Mouse (Mus musculus) forebrain, embryonic 16.5 days (tissue): Measurements from ENCODE around the gene Ncapd2. TPM values are rescaled to one million over a fixed set of nuclear protein-coding genes. Genes with fewer than 3 reads are reported as not detected.

Source experiments
- ATAC-seq: fragments of 200-750 bp; cut with Nextera tagmentation; 2 replicates; pipeline ENCODE4 v1.8.0; 2017; ENCODE audit warnings: mild to moderate bottlenecking, moderate library complexity
- H3K27ac ChIP-seq: fragments of 300-500 bp; sonication (generic); 2 replicates; pipeline ENCODE4 v1.5.1; 2014; ENCODE audit warnings: low read length, control low read depth
- H3K27me3 ChIP-seq: fragments of 300-500 bp; sonication (generic); replicated peaks from 2 replicates; pipeline ENCODE4 v1.6.1; 2014; ENCODE audit warnings: low read length; ENCODE audit not compliant: control insufficient read depth, insufficient read depth
- H3K36me3 ChIP-seq: fragments of 300-500 bp; sonication (generic); 2 replicates; pipeline ENCODE4 v1.6.1; 2014; ENCODE audit not compliant: control insufficient read depth, insufficient read depth
- H3K4me1 ChIP-seq: fragments of 300-500 bp; sonication (generic); replicated peaks from 2 replicates; pipeline ENCODE4 v1.6.1; 2014; ENCODE audit warnings: low read length; ENCODE audit not compliant: control insufficient read depth, insufficient read depth
- H3K4me2 ChIP-seq: fragments of 300-500 bp; sonication (generic); 2 replicates; pipeline ENCODE4 v1.6.1; 2014; ENCODE audit warnings: mild to moderate bottlenecking, low read length, control low read depth
- H3K4me3 ChIP-seq: fragments of 300-500 bp; sonication (generic); replicated peaks from 2 replicates; pipeline ENCODE4 v1.5.1; 2014; ENCODE audit warnings: mild to moderate bottlenecking, low read length, control low read depth
- H3K9ac ChIP-seq: fragments of 300-500 bp; sonication (generic); replicated peaks from 2 replicates; pipeline ENCODE4 v1.6.1; 2014; ENCODE audit warnings: low read depth, low read length, control low read depth
- H3K9me3 ChIP-seq: fragments of 300-500 bp; sonication (generic); 2 replicates; pipeline ENCODE4 v1.6.1; 2016; ENCODE audit warnings: low read length; ENCODE audit not compliant: control insufficient read depth
- WGBS: fragments of 180-500 bp; shearing (Covaris S2); extraction: QIAGEN DNeasy Blood & Tissue Kit; methylation state at CpG from one replicate; pipeline ENCODE4 v1.1.7; 2014; 5-methylcytosine and 5-hydroxymethylcytosine counted together
- polyA plus RNA-seq: library from polyadenylated mRNA; unstranded; fragments of >200 nt; fragmentation: Nextera tagmentation; extraction: Ambion mirVana; gene quantifications from 2 replicates; pipeline ENCODE4 v1.2.1, GENCODE M21; 2015

Ncapd2 gene
- polyA plus RNA-seq, 1 experiment from 2014 or later, result 91.6 TPM

GRCm38 (mm10) chr6:125147329-125147728 lies 44.2 kb downstream of the Ncapd2 start:
- Histone ChIP-seq H3K4me1 (peaks cover 37% of the 10 kb centered on the region), H3K9me3 (no peaks in the 10 kb centered on the region), H3K27me3 (no peaks in the 10 kb centered on the region), H3K4me2 (no peak overlapping the region), H3K27ac (no peak overlapping the region), H3K4me3 (no peak overlapping the region), H3K36me3 (peaks cover 2% of the 10 kb centered on the region; the same call in 1 of the 2 replicates), H3K9ac (no peak overlapping the region)
- 77% methylated on average over 10 of the region's 10 CpGs for WGBS
- no peak for ATAC-seq

DNA sequence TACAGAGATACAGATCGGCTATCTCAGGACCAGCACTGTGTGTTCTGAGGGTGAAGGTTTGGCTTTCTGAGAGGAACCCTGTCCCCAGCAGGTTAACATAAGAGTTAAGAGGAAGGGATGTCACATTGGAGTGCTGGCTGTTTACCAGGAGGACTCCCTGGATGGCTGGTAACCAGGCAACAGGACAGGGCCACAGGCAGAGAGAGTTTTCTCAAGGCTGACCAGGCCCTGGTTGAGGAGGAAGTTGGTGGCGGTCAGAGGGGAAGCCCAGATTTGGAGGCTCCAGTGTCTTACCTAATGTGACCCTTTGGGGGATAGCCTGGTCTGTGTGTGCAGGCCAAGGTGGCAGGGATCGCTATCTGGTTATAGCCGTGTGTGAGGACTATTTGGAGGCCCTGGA lies 44.7 kb downstream of the Ncapd2 start:
- WGBS, result 85% methylated on average over 4 of the region's 4 CpGs
- peak overlapping the region; percentile 95 for H3K4me2 ChIP-seq
- no peak for ATAC-seq
- no peak overlapping the region for H3K27ac ChIP-seq
- no peaks in the 10 kb centered on the region for H3K9me3 ChIP-seq
- no peak overlapping the region for H3K4me3 ChIP-seq
- no peaks in the 10 kb centered on the region for H3K27me3 ChIP-seq
- H3K36me3 ChIP-seq, result peaks cover 4% of the 10 kb centered on the region
- no peak overlapping the region for H3K9ac ChIP-seq
- H3K4me1 ChIP-seq, result peaks cover 37% of the 10 kb centered on the region

- peaks cover 37% of the 10 kb centered on the region for H3K4me1 ChIP-seq
- WGBS, result 40% methylated on average over 7 of the region's 7 CpGs
- H3K4me3 ChIP-seq, result peak overlapping the region; percentile 85
- H3K9me3 ChIP-seq, result no peaks in the 10 kb centered on the region
- H3K27ac ChIP-seq, result no peak overlapping the region
- H3K9ac ChIP-seq, result peak overlapping the region; percentile 93
- peaks cover 9% of the 10 kb centered on the region for H3K36me3 ChIP-seq
- no peaks in the 10 kb centered on the region for H3K27me3 ChIP-seq
- no peak for ATAC-seq
- H3K4me2 ChIP-seq, result peak overlapping the region; percentile 95
Measured at GRCm38 (mm10) chr6:125146148-125146547, 45.4 kb downstream of the Ncapd2 start.

DNA sequence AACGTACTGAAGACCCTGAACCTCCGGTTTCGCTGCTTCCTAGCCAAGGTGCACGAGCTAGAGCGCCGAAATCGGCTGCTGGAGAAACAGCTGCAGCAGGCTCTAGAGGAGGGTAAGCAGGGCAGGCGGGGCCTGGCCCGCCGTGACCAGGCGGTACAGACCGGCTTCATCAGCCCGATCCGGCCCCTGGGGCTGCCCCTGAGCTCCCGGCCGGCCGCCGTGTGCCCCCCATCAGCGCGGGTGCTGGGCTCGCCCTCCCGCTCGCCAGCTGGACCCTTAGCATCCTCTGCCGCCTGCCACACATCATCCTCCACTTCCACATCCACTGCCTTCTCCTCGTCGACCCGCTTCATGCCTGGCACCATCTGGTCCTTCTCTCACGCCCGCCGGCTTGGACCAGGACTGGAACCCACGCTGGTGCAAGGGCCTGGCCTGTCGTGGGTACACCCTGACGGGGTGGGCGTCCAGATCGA lies 46.0 kb downstream of the Ncapd2 start:
- Histone ChIP-seq H3K4me1 (peaks cover 37% of the 10 kb centered on the region), H3K27ac (peak overlapping the region; percentile 89), H3K9ac (peak overlapping the region; percentile 93), H3K4me3 (peak overlapping the region; percentile 85), H3K27me3 (no peaks in the 10 kb centered on the region), H3K4me2 (peak overlapping the region; percentile 95), H3K9me3 (no peaks in the 10 kb centered on the region), H3K36me3 (peaks cover 12% of the 10 kb centered on the region)
- peak; percentile 59 for ATAC-seq
- under 1% methylated on average over 33 of the region's 35 CpGs for WGBS

GRCm38 (mm10) chr6:125145001-125145400 lies 46.5 kb downstream of the Ncapd2 start, which contains the start of gene Iffo1:
Gene Iffo1, plus strand, starts transcription at chr6:125145241.
- H3K4me3 ChIP-seq, result peak within 1 kb of the TSS; percentile 85
- H3K9me3 ChIP-seq, result no peaks in the 10 kb centered on the region
- peak within 1 kb of the TSS; percentile 89 for H3K27ac ChIP-seq
- whole genome bisulfite sequencing, result 0% methylated on average over 16 of the region's 16 CpGs
- H3K4me2 ChIP-seq, result peak within 1 kb of the TSS; percentile 95
- peak; percentile 96 for ATAC-seq
- H3K4me1 ChIP-seq, result peaks cover 37% of the 10 kb centered on the region
- peaks cover 15% of the 10 kb centered on the region for H3K36me3 ChIP-seq
- no peaks in the 10 kb centered on the region for H3K27me3 ChIP-seq
- peak within 1 kb of the TSS; percentile 93 for H3K9ac ChIP-seq

DNA sequence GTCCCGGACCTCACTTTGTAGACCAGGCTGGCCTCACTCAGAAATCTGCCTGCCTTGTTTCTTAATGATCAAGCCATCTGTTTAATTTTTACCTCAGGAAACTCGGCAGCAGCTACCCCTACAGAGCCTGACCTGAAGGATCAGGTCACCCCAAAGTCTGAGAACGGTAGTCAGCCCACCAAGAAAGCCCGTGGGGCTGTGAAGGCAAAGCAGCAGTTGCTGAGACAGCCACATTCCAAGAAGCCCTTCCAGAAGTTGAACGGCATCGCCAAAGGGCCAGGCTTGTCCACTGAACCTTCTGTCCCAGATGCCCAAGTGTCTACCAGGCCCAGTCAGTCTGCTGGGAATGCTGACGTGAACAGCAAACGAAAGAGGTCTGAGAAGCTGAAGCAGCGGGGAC lies 47.6 kb downstream of the Ncapd2 start:
- H3K9me3 ChIP-seq, result no peaks in the 10 kb centered on the region
- no peak overlapping the region for H3K4me3 ChIP-seq
- 80% methylated on average over 9 of the region's 9 CpGs for WGBS
- peaks cover 37% of the 10 kb centered on the region for H3K4me1 ChIP-seq
- H3K27me3 ChIP-seq, result no peaks in the 10 kb centered on the region
- no peak overlapping the region for H3K4me2 ChIP-seq
- H3K9ac ChIP-seq, result no peak overlapping the region
- H3K27ac ChIP-seq, result no peak overlapping the region
- ATAC-seq, result no peak
- peaks cover 21% of the 10 kb centered on the region for H3K36me3 ChIP-seq

DNA sequence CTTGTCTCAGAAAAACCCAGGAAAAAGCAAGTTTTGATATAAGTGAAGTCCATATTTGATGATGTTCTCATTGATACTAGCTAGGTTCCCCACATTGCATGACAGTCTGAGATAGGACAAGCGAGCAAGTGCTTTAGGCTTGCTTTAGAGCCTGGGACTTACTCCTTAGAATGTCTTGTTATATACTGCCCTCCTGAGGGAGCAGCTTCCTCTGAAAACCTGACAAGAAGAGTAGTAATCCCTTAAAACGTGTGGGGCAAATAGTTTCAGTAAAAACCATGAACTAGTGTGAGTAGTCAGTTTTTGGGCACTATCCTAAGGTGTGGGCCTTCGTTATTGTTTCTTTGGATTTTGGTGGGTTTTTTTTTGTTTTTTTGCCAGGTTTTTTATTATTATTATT lies 48.4 kb downstream of the Ncapd2 start:
- WGBS, result 80% methylated on average over 3 of the region's 3 CpGs
- Histone ChIP-seq H3K4me2 (no peak overlapping the region), H3K9ac (no peak overlapping the region), H3K4me3 (no peak overlapping the region), H3K36me3 (peaks cover 24% of the 10 kb centered on the region), H3K9me3 (no peaks in the 10 kb centered on the region), H3K4me1 (peaks cover 30% of the 10 kb centered on the region), H3K27ac (no peak overlapping the region), H3K27me3 (no peaks in the 10 kb centered on the region)
- ATAC-seq, result no peak

DNA sequence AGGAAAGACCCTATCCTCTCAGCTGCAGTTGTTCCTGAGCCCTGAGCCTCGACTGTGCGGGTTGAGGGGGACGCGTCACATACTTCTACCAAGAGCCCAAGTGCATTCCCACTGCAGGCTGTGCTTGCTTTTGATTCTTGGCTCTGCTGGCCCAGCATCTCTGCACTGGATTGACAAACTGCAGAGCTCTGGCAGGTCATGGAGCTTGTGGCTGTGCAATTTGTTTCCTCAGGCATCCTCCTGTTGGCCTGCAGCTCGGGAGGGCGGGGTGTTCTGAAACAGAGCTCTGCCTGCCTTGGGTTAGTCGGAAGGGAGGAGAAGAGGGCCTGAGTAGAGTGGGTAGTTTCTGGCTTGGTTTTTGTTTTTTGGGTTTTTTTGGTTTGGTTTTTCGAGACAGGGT lies 49.1 kb downstream of the Ncapd2 start:
- H3K9me3 ChIP-seq, result no peaks in the 10 kb centered on the region
- H3K27me3 ChIP-seq, result no peaks in the 10 kb centered on the region
- H3K27ac ChIP-seq, result no peak overlapping the region
- H3K4me2 ChIP-seq, result no peak overlapping the region
- H3K36me3 ChIP-seq, result peaks cover 28% of the 10 kb centered on the region
- WGBS, result 92% methylated on average over 8 of the region's 8 CpGs
- ATAC-seq, result no peak
- peaks cover 25% of the 10 kb centered on the region for H3K4me1 ChIP-seq
- no peak overlapping the region for H3K9ac ChIP-seq
- no peak overlapping the region for H3K4me3 ChIP-seq

GRCm38 (mm10) chr6:125139747-125140146 lies 51.8 kb downstream of the Ncapd2 start:
- Histone ChIP-seq H3K4me2 (no peak overlapping the region), H3K36me3 (peaks cover 35% of the 10 kb centered on the region), H3K9me3 (no peaks in the 10 kb centered on the region), H3K4me3 (no peak overlapping the region), H3K27me3 (no peaks in the 10 kb centered on the region), H3K9ac (no peak overlapping the region), H3K27ac (no peak overlapping the region), H3K4me1 (0 out of 2 replicates have a peak, but pooled peaks cover 5% of the 10 kb centered on the region)
- 92% methylated on average over 7 of the region's 7 CpGs for WGBS
- no peak for ATAC-seq
